Mouse (Mus musculus): Measurements from ENCODE around the gene Dnal4. TPM values are rescaled to one million over a fixed set of nuclear protein-coding genes. Genes with fewer than 3 reads are reported as not detected.
A peak's percentile ranks its signal among the peaks of the same experiment; 100 is the strongest.

The Dnal4 gene
- polyA plus RNA-seq (2015; fragmentation: Nextera tagmentation; extraction: Ambion mirVana): 38.8 and 43.0 TPM in 2 replicates

GRCm38 (mm10) chr15:79777749-79778148 is at the start of gene Dnal4:
Gene Dnal4 (minus strand): TSS chr15:79777849.
- no peak for ATAC-seq
- H3K9me3 ChIP-seq (ENCODE audit: control insufficient read depth, low read length): no peaks in the 10 kb centered on the region
- H3K4me3 ChIP-seq (ENCODE audit: low read length): no peak within 1 kb of the TSS
- no peak within 1 kb of the TSS for H3K9ac ChIP-seq (ENCODE audit: low read depth, low read length)
- no peaks in the 10 kb centered on the region for H3K36me3 ChIP-seq (ENCODE audit: control insufficient read depth, insufficient read depth, low read length)
- no peak within 1 kb of the TSS for H3K4me2 ChIP-seq (ENCODE audit: low read depth, low read length)
- no peak within 1 kb of the TSS for H3K27ac ChIP-seq (ENCODE audit: low read length)
- H3K27me3 ChIP-seq (replicated peaks; ENCODE audit: control insufficient read depth, insufficient read depth, low read length): no peaks in the 10 kb centered on the region
- peaks cover 12% of the 10 kb centered on the region for H3K4me1 ChIP-seq (ENCODE audit: control insufficient read depth, insufficient read depth, low read length)

GRCm38 (mm10) chr15:79827061-79827777 is 49.6 kb upstream of the Dnal4 start:
- Histone ChIP-seq H3K27me3 (replicated peaks; ENCODE audit: control insufficient read depth, insufficient read depth, low read length) (no peaks in the 10 kb centered on the region), H3K4me2 (ENCODE audit: low read depth, low read length) (no peak overlapping the region), H3K4me3 (ENCODE audit: low read length) (no peak overlapping the region), H3K9ac (ENCODE audit: low read depth, low read length) (no peak overlapping the region), H3K36me3 (ENCODE audit: control insufficient read depth, insufficient read depth, low read length) (peaks cover 8% of the 10 kb centered on the region; the same call in 1 of the 2 replicates), H3K9me3 (ENCODE audit: control insufficient read depth, low read length) (no peaks in the 10 kb centered on the region), H3K4me1 (ENCODE audit: control insufficient read depth, insufficient read depth, low read length) (peaks cover 12% of the 10 kb centered on the region), H3K27ac (ENCODE audit: low read length) (no peak overlapping the region)
- WGBS: 86% methylated on average over 14 of the region's 14 CpGs
- no peak for ATAC-seq

- no peak overlapping the region for H3K4me2 ChIP-seq (ENCODE audit: low read depth, low read length)
- peaks cover 8% of the 10 kb centered on the region; the same call in 1 of the 2 replicates for H3K36me3 ChIP-seq (ENCODE audit: control insufficient read depth, insufficient read depth, low read length)
- H3K27me3 ChIP-seq (replicated peaks; ENCODE audit: control insufficient read depth, insufficient read depth, low read length): no peaks in the 10 kb centered on the region
- H3K4me3 ChIP-seq (ENCODE audit: low read length): no peak overlapping the region
- WGBS: 85% methylated on average over 9 of the region's 9 CpGs
- no peaks in the 10 kb centered on the region for H3K9me3 ChIP-seq (ENCODE audit: control insufficient read depth, low read length)
- no peak for ATAC-seq
- H3K9ac ChIP-seq (ENCODE audit: low read depth, low read length): no peak overlapping the region
- H3K27ac ChIP-seq (ENCODE audit: low read length): no peak overlapping the region
- H3K4me1 ChIP-seq (ENCODE audit: control insufficient read depth, insufficient read depth, low read length): peaks cover 6% of the 10 kb centered on the region
These were observed 48.7 kb upstream of the Dnal4 start for GRCm38 (mm10) chr15:79826221-79826935.

- ATAC-seq: no peak
- Histone ChIP-seq H3K27ac (ENCODE audit: low read length) (no peak overlapping the region), H3K36me3 (ENCODE audit: control insufficient read depth, insufficient read depth, low read length) (peaks cover 8% of the 10 kb centered on the region; the same call in 1 of the 2 replicates), H3K27me3 (replicated peaks; ENCODE audit: control insufficient read depth, insufficient read depth, low read length) (no peaks in the 10 kb centered on the region), H3K4me2 (ENCODE audit: low read depth, low read length) (no peak overlapping the region), H3K4me1 (ENCODE audit: control insufficient read depth, insufficient read depth, low read length) (peaks cover 6% of the 10 kb centered on the region), H3K9ac (ENCODE audit: low read depth, low read length) (no peak overlapping the region), H3K4me3 (ENCODE audit: low read length) (no peak overlapping the region), H3K9me3 (ENCODE audit: control insufficient read depth, low read length) (no peaks in the 10 kb centered on the region)
- WGBS: 68% methylated on average over 14 of the region's 14 CpGs
These were observed 47.6 kb upstream of the Dnal4 start for GRCm38 (mm10) chr15:79825146-79825825.

- H3K27me3 ChIP-seq (replicated peaks; ENCODE audit: control insufficient read depth, insufficient read depth, low read length): no peaks in the 10 kb centered on the region
- peaks cover 6% of the 10 kb centered on the region; the same call in 1 of the 2 replicates for H3K4me1 ChIP-seq (ENCODE audit: control insufficient read depth, insufficient read depth, low read length)
- no peak overlapping the region for H3K4me2 ChIP-seq (ENCODE audit: low read depth, low read length)
- WGBS: 59% methylated on average over 19 of the region's 19 CpGs
- H3K9ac ChIP-seq (ENCODE audit: low read depth, low read length): no peak overlapping the region
- H3K36me3 ChIP-seq (ENCODE audit: control insufficient read depth, insufficient read depth, low read length): peaks cover 8% of the 10 kb centered on the region; the same call in 1 of the 2 replicates
- no peak overlapping the region for H3K27ac ChIP-seq (ENCODE audit: low read length)
- H3K9me3 ChIP-seq (ENCODE audit: control insufficient read depth, low read length): no peaks in the 10 kb centered on the region
- peak; percentile 25; the same call in 1 of the 2 replicates for ATAC-seq
- no peak overlapping the region for H3K4me3 ChIP-seq (ENCODE audit: low read length)
These were observed 46.1 kb upstream of the Dnal4 start for GRCm38 (mm10) chr15:79823588-79824280.

GRCm38 (mm10) chr15:79822265-79823199 is 44.9 kb upstream of the Dnal4 start:
- peaks cover 6% of the 10 kb centered on the region; the same call in 1 of the 2 replicates for H3K4me1 ChIP-seq (ENCODE audit: control insufficient read depth, insufficient read depth, low read length)
- 67% methylated on average over 13 of the region's 13 CpGs for WGBS
- peaks cover 3% of the 10 kb centered on the region; the same call in 1 of the 2 replicates for H3K36me3 ChIP-seq (ENCODE audit: control insufficient read depth, insufficient read depth, low read length)
- ATAC-seq: no peak
- H3K4me3 ChIP-seq (ENCODE audit: low read length): no peak overlapping the region
- H3K9ac ChIP-seq (ENCODE audit: low read depth, low read length): no peak overlapping the region
- no peaks in the 10 kb centered on the region for H3K27me3 ChIP-seq (replicated peaks; ENCODE audit: control insufficient read depth, insufficient read depth, low read length)
- H3K9me3 ChIP-seq (ENCODE audit: control insufficient read depth, low read length): 0 out of 2 replicates have a peak, but pooled peaks cover 3% of the 10 kb centered on the region
- H3K4me2 ChIP-seq (ENCODE audit: low read depth, low read length): no peak overlapping the region
- no peak overlapping the region for H3K27ac ChIP-seq (ENCODE audit: low read length)

GRCm38 (mm10) chr15:79818325-79818724 is 40.7 kb upstream of the Dnal4 start:
- WGBS: 86% methylated on average over 4 of the region's 4 CpGs
- no peak overlapping the region for H3K4me2 ChIP-seq (ENCODE audit: low read depth, low read length)
- H3K4me3 ChIP-seq (ENCODE audit: low read length): no peak overlapping the region
- no peaks in the 10 kb centered on the region for H3K27me3 ChIP-seq (replicated peaks; ENCODE audit: control insufficient read depth, insufficient read depth, low read length)
- no peak for ATAC-seq
- H3K27ac ChIP-seq (ENCODE audit: low read length): no peak overlapping the region
- H3K36me3 ChIP-seq (ENCODE audit: control insufficient read depth, insufficient read depth, low read length): no peaks in the 10 kb centered on the region
- H3K9me3 ChIP-seq (ENCODE audit: control insufficient read depth, low read length): 0 out of 2 replicates have a peak, but pooled peaks cover 3% of the 10 kb centered on the region
- H3K4me1 ChIP-seq (ENCODE audit: control insufficient read depth, insufficient read depth, low read length): no peaks in the 10 kb centered on the region
- no peak overlapping the region for H3K9ac ChIP-seq (ENCODE audit: low read depth, low read length)

- ATAC-seq: no peak
- Histone ChIP-seq H3K27me3 (replicated peaks; ENCODE audit: control insufficient read depth, insufficient read depth, low read length) (peaks cover 5% of the 10 kb centered on the region; the same call in 1 of the 2 replicates), H3K4me3 (ENCODE audit: low read length) (no peak overlapping the region), H3K4me1 (ENCODE audit: control insufficient read depth, insufficient read depth, low read length) (no peaks in the 10 kb centered on the region), H3K27ac (ENCODE audit: low read length) (no peak overlapping the region), H3K36me3 (ENCODE audit: control insufficient read depth, insufficient read depth, low read length) (no peaks in the 10 kb centered on the region), H3K9me3 (ENCODE audit: control insufficient read depth, low read length) (0 out of 2 replicates have a peak, but pooled peaks cover 3% of the 10 kb centered on the region), H3K9ac (ENCODE audit: low read depth, low read length) (no peak overlapping the region), H3K4me2 (ENCODE audit: low read depth, low read length) (no peak overlapping the region)
- 48% methylated on average over 8 of the region's 8 CpGs for WGBS
These were observed 36.1 kb upstream of the Dnal4 start for GRCm38 (mm10) chr15:79813666-79814258.
